Comparison of ENCODE assay signal across 10 mouse cellular contexts in genomic region chr13:52529188-52529972, GRCm38 (mm10). TPM values are rescaled to one million over a fixed set of nuclear protein-coding genes. Genes with fewer than 3 reads are reported as not detected.
DNase-seq lines count a peak whose midpoint lies in the region; ATAC-seq and TF ChIP-seq lines count a peak whose summit lies in the region.
"Had no signal": no experiment of that assay in that cellular context is flagged by ENCODE, and none has a peak within 500 bp of the region (broad histone marks: within the 10 kb centered on the region; RNA-seq: fewer than 3 reads in every experiment).

No protein-coding gene starts in this region.

- no peak for TF ChIP-seq CTCF in lung, postnatal 0 days (IDR thresholded peaks at IDR 0.05)
- no peak for TF ChIP-seq CTCF in forebrain, postnatal 0 days (IDR thresholded peaks at IDR 0.05; ENCODE audit: low read depth)

- peaks cover 5% of the 10 kb centered on the region for H3K9me3 ChIP-seq in embryonic facial prominence, embryonic 12.5 days
- peaks cover 4% of the 10 kb centered on the region; the same call in 1 of the 2 replicates for H3K9me3 ChIP-seq in embryonic facial prominence, embryonic 10.5 days
- no peaks in the 10 kb centered on the region for H3K9me3 ChIP-seq in lung, embryonic 15.5 days
- H3K9me3 ChIP-seq in lung, postnatal 0 days (ENCODE audit: low read length): no peaks in the 10 kb centered on the region
- no peaks in the 10 kb centered on the region for H3K9me3 ChIP-seq in forebrain, postnatal 0 days (ENCODE audit: low read length)
- no peaks in the 10 kb centered on the region for H3K9me3 ChIP-seq in neural tube, embryonic 13.5 days
- H3K9me3 ChIP-seq: liver, embryonic 15.5 days had no signal

- no peak overlapping the region for H3K27ac ChIP-seq in embryonic facial prominence, embryonic 12.5 days
- H3K27ac ChIP-seq in embryonic facial prominence, embryonic 10.5 days (replicated peaks): no peak overlapping the region
- H3K27ac ChIP-seq in lung, embryonic 15.5 days: no peak overlapping the region
- H3K27ac ChIP-seq in lung, postnatal 0 days (ENCODE audit: low read length): no peak overlapping the region
- peak overlapping the region; percentile 87; the same call in 1 of the 2 replicates for H3K27ac ChIP-seq in forebrain, postnatal 0 days (ENCODE audit: low read depth, low read length)
- no peak overlapping the region for H3K27ac ChIP-seq in neural tube, embryonic 13.5 days (replicated peaks)
- H3K27ac ChIP-seq: kidney, postnatal 0 days; liver, embryonic 15.5 days had no signal

- WGBS in embryonic facial prominence, embryonic 12.5 days: 61% methylated on average over 13 of the region's 13 CpGs
- WGBS in embryonic facial prominence, embryonic 10.5 days: 60% methylated on average over 13 of the region's 13 CpGs
- WGBS in lung, embryonic 15.5 days: 55% methylated on average over 13 of the region's 13 CpGs
- WGBS in lung, postnatal 0 days: 60% methylated on average over 13 of the region's 13 CpGs
- 56% methylated on average over 13 of the region's 13 CpGs for WGBS in forebrain, postnatal 0 days
- WGBS in neural tube, embryonic 13.5 days: 64% methylated on average over 13 of the region's 13 CpGs

- H3K9ac ChIP-seq in embryonic facial prominence, embryonic 12.5 days: no peak overlapping the region
- H3K9ac ChIP-seq in lung, embryonic 15.5 days: no peak overlapping the region
- no peak overlapping the region for H3K9ac ChIP-seq in lung, postnatal 0 days (replicated peaks; ENCODE audit: low read depth)
- peak overlapping the region; percentile 82 for H3K9ac ChIP-seq in forebrain, postnatal 0 days
- H3K9ac ChIP-seq in neural tube, embryonic 13.5 days: peak overlapping the region; percentile 72
- H3K9ac ChIP-seq: liver, embryonic 15.5 days had no signal

- no peaks in the 10 kb centered on the region for H3K36me3 ChIP-seq in embryonic facial prominence, embryonic 12.5 days
- H3K36me3 ChIP-seq in embryonic facial prominence, embryonic 10.5 days (replicated peaks): no peaks in the 10 kb centered on the region
- H3K36me3 ChIP-seq in lung, embryonic 15.5 days: no peaks in the 10 kb centered on the region
- no peaks in the 10 kb centered on the region for H3K36me3 ChIP-seq in lung, postnatal 0 days (ENCODE audit: insufficient read depth, low read length)
- H3K36me3 ChIP-seq in forebrain, postnatal 0 days (ENCODE audit: insufficient read depth): no peaks in the 10 kb centered on the region
- H3K36me3 ChIP-seq in neural tube, embryonic 13.5 days: no peaks in the 10 kb centered on the region
- H3K36me3 ChIP-seq: liver, embryonic 15.5 days had no signal

- H3K27me3 ChIP-seq in embryonic facial prominence, embryonic 12.5 days: peaks cover 24% of the 10 kb centered on the region
- H3K27me3 ChIP-seq in embryonic facial prominence, embryonic 10.5 days (replicated peaks; ENCODE audit: low read depth, poor library complexity, severe bottlenecking): peaks cover 51% of the 10 kb centered on the region
- H3K27me3 ChIP-seq in lung, embryonic 15.5 days: peaks cover 24% of the 10 kb centered on the region
- 0 out of 2 replicates have a peak, but pooled peaks cover 7% of the 10 kb centered on the region for H3K27me3 ChIP-seq in lung, postnatal 0 days (replicated peaks; ENCODE audit: insufficient read depth, low read length)
- H3K27me3 ChIP-seq in forebrain, postnatal 0 days (ENCODE audit: insufficient read depth, low read length): no peaks in the 10 kb centered on the region
- peaks cover 23% of the 10 kb centered on the region for H3K27me3 ChIP-seq in neural tube, embryonic 13.5 days

- H3K4me1 ChIP-seq in embryonic facial prominence, embryonic 12.5 days: peaks cover 5% of the 10 kb centered on the region; the same call in 1 of the 2 replicates
- H3K4me1 ChIP-seq in embryonic facial prominence, embryonic 10.5 days: peaks cover 8% of the 10 kb centered on the region
- peaks cover 8% of the 10 kb centered on the region for H3K4me1 ChIP-seq in lung, embryonic 15.5 days
- no peaks in the 10 kb centered on the region for H3K4me1 ChIP-seq in lung, postnatal 0 days (ENCODE audit: insufficient read depth, low read depth, low read length)
- H3K4me1 ChIP-seq in forebrain, postnatal 0 days (ENCODE audit: insufficient read depth): no peaks in the 10 kb centered on the region
- H3K4me1 ChIP-seq in neural tube, embryonic 13.5 days (replicated peaks): peaks cover 18% of the 10 kb centered on the region

- no peak for TF ChIP-seq EP300 in lung, postnatal 0 days (IDR thresholded peaks at IDR 0.05)

- H3K4me2 ChIP-seq in embryonic facial prominence, embryonic 12.5 days (replicated peaks): peak overlapping the region; percentile 99
- H3K4me2 ChIP-seq in lung, embryonic 15.5 days: peak overlapping the region; percentile 85; the same call in 1 of the 2 replicates
- no peak overlapping the region for H3K4me2 ChIP-seq in lung, postnatal 0 days (replicated peaks; ENCODE audit: low read depth, low read length)
- peak overlapping the region; percentile 80 for H3K4me2 ChIP-seq in forebrain, postnatal 0 days (ENCODE audit: low read depth)
- peak overlapping the region; percentile 75 for H3K4me2 ChIP-seq in neural tube, embryonic 13.5 days

- no peak for ATAC-seq in embryonic facial prominence, embryonic 12.5 days (ENCODE audit: insufficient number of reproducible peaks, insufficient read depth, low FRiP score, low TSS enrichment)
- no peak for ATAC-seq in lung, embryonic 15.5 days (ENCODE audit: borderline replicate concordance, extremely low read depth, low FRiP score, low TSS enrichment)
- no peak for ATAC-seq in lung, postnatal 0 days
- ATAC-seq in forebrain, postnatal 0 days: no peak
- no peak for ATAC-seq in neural tube, embryonic 13.5 days (ENCODE audit: low read depth)

- H3K4me3 ChIP-seq in embryonic facial prominence, embryonic 12.5 days: peak overlapping the region; percentile 47; the same call in 1 of the 2 replicates
- no peak overlapping the region for H3K4me3 ChIP-seq in embryonic facial prominence, embryonic 10.5 days
- H3K4me3 ChIP-seq in lung, embryonic 15.5 days: no peak overlapping the region
- no peak overlapping the region for H3K4me3 ChIP-seq in lung, postnatal 0 days (ENCODE audit: low read depth, low read length)
- peak overlapping the region; percentile 62 for H3K4me3 ChIP-seq in forebrain, postnatal 0 days (ENCODE audit: low read depth, low read length)
- H3K4me3 ChIP-seq in neural tube, embryonic 13.5 days: peak overlapping the region; percentile 48

- no peak for DNase-seq in embryonic facial prominence, embryonic 10.5 days (ENCODE audit: low spot score)
- no peak for DNase-seq in lung, postnatal 0 days (ENCODE audit: low spot score)
- no peak for DNase-seq in forebrain, postnatal 0 days
- no peak for DNase-seq in c-Kit-positive CD71-positive TER-119-positive erythroid progenitor cells, embryonic 14.5 days (ENCODE audit: low spot score)
- no peak for DNase-seq in adipocyte (ENCODE audit: low spot score)

RNA-seq across cellular contexts. Expression of gene Diras2, which starts 1.7 kb away (rescaled TPM):
- polyA plus RNA-seq in embryonic facial prominence, embryonic 12.5 days (2016; fragmentation: Nextera tagmentation; extraction: Ambion mirVana): 0.69 and 0.87 TPM in 2 replicates
- 0.15 and 0.19 TPM in 2 replicates for polyA plus RNA-seq in embryonic facial prominence, embryonic 10.5 days (2016; fragmentation: Nextera tagmentation; extraction: Ambion mirVana)
- polyA plus RNA-seq in lung, embryonic 15.5 days (2015; fragmentation: Nextera tagmentation; extraction: Ambion mirVana): 0.19 and 0.36 TPM in 2 replicates
- polyA plus RNA-seq in lung, postnatal 0 days (2015; fragmentation: Nextera tagmentation; extraction: Ambion mirVana): 0.31 TPM in 2 replicates
- total RNA-seq in forebrain, postnatal 0 days (2014; rRNA removed): 41.5 and 47.6 TPM in 2 replicates
- polyA plus RNA-seq in forebrain, postnatal 0 days (2015; fragmentation: Nextera tagmentation; extraction: Ambion mirVana): 4.8 and 6.3 TPM in 2 replicates
- 2.6 and 2.7 TPM in 2 replicates for polyA plus RNA-seq in neural tube, embryonic 13.5 days (2015; fragmentation: Nextera tagmentation; extraction: Ambion mirVana)

RNA-seq across cellular contexts. Expression of gene Syk, which starts 53.6 kb away (rescaled TPM):
- 3.3 and 3.4 TPM in 2 replicates for polyA plus RNA-seq in embryonic facial prominence, embryonic 12.5 days (2016; fragmentation: Nextera tagmentation; extraction: Ambion mirVana)
- 2.2 and 2.8 TPM in 2 replicates for polyA plus RNA-seq in embryonic facial prominence, embryonic 10.5 days (2016; fragmentation: Nextera tagmentation; extraction: Ambion mirVana)
- 5.3 and 5.5 TPM in 2 replicates for polyA plus RNA-seq in lung, embryonic 15.5 days (2015; fragmentation: Nextera tagmentation; extraction: Ambion mirVana)
- polyA plus RNA-seq in lung, postnatal 0 days (2015; fragmentation: Nextera tagmentation; extraction: Ambion mirVana): 4.3 and 5.5 TPM in 2 replicates
- 2.6 and 4.5 TPM in 2 replicates for total RNA-seq in forebrain, postnatal 0 days (2014; rRNA removed)
- polyA plus RNA-seq in forebrain, postnatal 0 days (2015; fragmentation: Nextera tagmentation; extraction: Ambion mirVana): 0.88 and 1.6 TPM in 2 replicates
- polyA plus RNA-seq in neural tube, embryonic 13.5 days (2015; fragmentation: Nextera tagmentation; extraction: Ambion mirVana): 1.5 and 1.7 TPM in 2 replicates

Comparison
In these comparisons a context has a peak if more than half of its experiments do, and no peak if none do; other contexts are left out.
1. H3K4me3 ChIP-seq: peak in embryonic facial prominence, embryonic 12.5 days (single experiment), forebrain, postnatal 0 days (single experiment) and neural tube, embryonic 13.5 days (single experiment); none in embryonic facial prominence, embryonic 10.5 days (single experiment), lung, embryonic 15.5 days (single experiment) and lung, postnatal 0 days (single experiment).
2. H3K9ac ChIP-seq: peak in forebrain, postnatal 0 days (single experiment) and neural tube, embryonic 13.5 days (single experiment); none in embryonic facial prominence, embryonic 12.5 days (single experiment), lung, embryonic 15.5 days (single experiment) and lung, postnatal 0 days (single experiment).